Mouse (Mus musculus): ENCODE measurements around the gene Hmgcl.

- TF ChIP-seq CTCF (IDR thresholded peaks at IDR 0.05; ENCODE audit: borderline replicate concordance, control insufficient read depth, extremely low read depth, insufficient read depth, low read length, poor library complexity) (no peak), POLR2A (IDR thresholded peaks at IDR 0.05; ENCODE audit: control insufficient read depth, extremely low read depth, insufficient read depth, low read length, poor library complexity) (no peak)
Observed at GRCm38 (mm10) chr4:135946659-135947301, 532 bp downstream of the Hmgcl start.
